Mouse (Mus musculus): ENCODE results near the gene Fam78a. TPM values are rescaled to one million over a fixed set of nuclear protein-coding genes. Genes with fewer than 3 reads are reported as not detected.
A peak's percentile ranks its signal among the peaks of the same experiment; 100 is the strongest.

Gene Fam78a
- polyA plus RNA-seq, 1 experiment: 189 TPM

DNA sequence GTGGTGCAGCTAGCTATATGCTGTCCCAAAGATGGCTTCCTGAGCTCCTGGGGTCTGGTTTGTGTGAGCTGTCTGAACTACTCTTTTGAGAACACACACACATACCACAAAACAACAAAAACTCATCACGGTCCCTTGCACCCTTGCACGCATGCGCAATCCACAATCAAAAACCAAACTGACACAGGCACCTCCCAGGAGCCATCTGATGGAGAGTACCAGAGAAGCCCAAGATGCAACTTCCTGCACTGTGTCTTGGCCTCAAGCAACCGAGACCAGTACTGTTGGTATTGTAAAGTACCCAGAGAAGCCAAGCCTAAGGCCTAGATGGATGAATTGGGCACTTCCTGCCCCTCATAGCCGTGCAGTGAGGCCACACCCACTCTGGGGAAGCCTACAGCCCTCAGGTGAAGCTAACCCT lies 19.3 kb downstream of the Fam78a start:
- Histone ChIP-seq H3K27ac (ENCODE audit: control insufficient read depth, insufficient read depth, low read length) (peak overlapping the region; percentile 99), H3K36me3 (ENCODE audit: control insufficient read depth, insufficient read depth, low read length) (peaks cover 49% of the 10 kb centered on the region), H3K27me3 (ENCODE audit: control insufficient read depth, insufficient read depth, low read length) (no peaks in the 10 kb centered on the region), H3K4me1 (replicated peaks; ENCODE audit: control insufficient read depth, insufficient read depth, low read length) (peaks cover 84% of the 10 kb centered on the region), H3K4me3 (ENCODE audit: control insufficient read depth, insufficient read depth, low read length) (peak overlapping the region; percentile 56)
- 9% methylated on average over 5 of the region's 5 CpGs for WGBS
- DNase-seq: peak; percentile 77
- TF ChIP-seq CTCF (IDR thresholded peaks at IDR 0.05; ENCODE audit: borderline replicate concordance, control insufficient read depth, extremely low read depth, insufficient read depth, low read length, poor library complexity) (no peak), POLR2A (IDR thresholded peaks at IDR 0.05; ENCODE audit: control insufficient read depth, extremely low read depth, insufficient read depth, low read length, poor library complexity) (no peak)

DNA sequence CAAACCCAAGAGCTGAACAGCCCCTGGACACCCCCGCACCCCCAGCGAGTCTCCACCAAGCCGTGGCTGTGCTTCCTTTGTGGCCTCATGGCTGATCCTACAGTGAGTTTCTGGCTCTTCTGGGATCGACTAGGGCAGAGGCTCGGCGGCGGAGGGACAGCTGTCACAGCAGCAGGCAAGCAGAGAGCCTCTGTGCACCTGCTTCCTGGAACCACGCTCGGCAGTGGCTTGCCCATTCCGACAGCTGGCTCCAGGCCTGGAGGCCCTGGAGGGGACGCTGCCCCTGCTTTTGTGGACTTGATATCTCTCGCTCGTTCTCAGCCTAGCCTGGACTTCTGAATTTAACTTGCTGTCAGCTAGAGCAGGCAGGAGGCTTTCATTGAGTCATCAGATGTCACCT lies 19.7 kb downstream of the Fam78a start:
- Histone ChIP-seq H3K36me3 (ENCODE audit: control insufficient read depth, insufficient read depth, low read length) (peaks cover 47% of the 10 kb centered on the region), H3K4me1 (replicated peaks; ENCODE audit: control insufficient read depth, insufficient read depth, low read length) (peaks cover 86% of the 10 kb centered on the region), H3K27me3 (ENCODE audit: control insufficient read depth, insufficient read depth, low read length) (no peaks in the 10 kb centered on the region), H3K27ac (ENCODE audit: control insufficient read depth, insufficient read depth, low read length) (peak overlapping the region; percentile 99), H3K4me3 (ENCODE audit: control insufficient read depth, insufficient read depth, low read length) (peak overlapping the region; percentile 56)
- peak; percentile 76 for DNase-seq
- TF ChIP-seq POLR2A (IDR thresholded peaks at IDR 0.05; ENCODE audit: control insufficient read depth, extremely low read depth, insufficient read depth, low read length, poor library complexity) (peak; percentile 28; the same call in 1 of the 2 replicates), CTCF (IDR thresholded peaks at IDR 0.05; ENCODE audit: borderline replicate concordance, control insufficient read depth, extremely low read depth, insufficient read depth, low read length, poor library complexity) (no peak)
- WGBS: 2% methylated on average over 13 of the region's 13 CpGs

DNA sequence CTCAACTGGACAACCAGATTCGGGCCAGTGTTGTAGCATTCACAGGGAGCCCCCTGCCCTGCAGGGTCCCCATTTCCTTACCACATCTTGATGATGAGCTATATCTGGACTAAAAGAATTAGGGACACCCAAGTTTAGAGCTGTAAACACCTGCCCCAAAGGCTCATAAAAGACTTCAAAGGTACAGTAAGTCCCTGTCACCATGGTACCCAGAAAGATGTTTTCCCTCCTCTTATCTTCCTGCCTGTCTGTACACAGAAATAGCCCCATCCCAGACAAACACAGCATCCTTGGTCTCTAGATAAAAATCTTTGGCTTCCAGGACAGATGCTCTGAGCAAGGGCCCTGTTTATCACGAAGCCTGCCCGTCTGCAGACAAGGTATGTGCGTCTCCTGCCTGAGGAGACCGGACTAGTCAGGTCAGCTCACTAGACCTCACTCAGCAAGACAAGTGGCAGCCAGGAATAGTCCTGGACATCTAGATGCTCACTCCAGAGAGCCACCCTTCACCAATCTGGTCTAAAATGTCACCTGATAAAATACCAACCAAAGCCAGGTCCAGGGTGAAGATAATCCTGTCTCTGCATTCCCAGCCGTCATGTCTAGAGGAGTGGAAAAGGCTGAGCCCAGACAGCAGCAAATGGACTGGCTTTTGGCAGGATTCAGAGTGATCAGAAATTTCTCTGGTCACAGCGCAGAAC lies 21.1 kb downstream of the Fam78a start:
- no peak for DNase-seq
- WGBS: 28% methylated on average over 7 of the region's 7 CpGs
- Histone ChIP-seq H3K27ac (ENCODE audit: control insufficient read depth, insufficient read depth, low read length) (peak overlapping the region; percentile 99), H3K36me3 (ENCODE audit: control insufficient read depth, insufficient read depth, low read length) (peaks cover 34% of the 10 kb centered on the region), H3K27me3 (ENCODE audit: control insufficient read depth, insufficient read depth, low read length) (no peaks in the 10 kb centered on the region), H3K4me3 (ENCODE audit: control insufficient read depth, insufficient read depth, low read length) (peak overlapping the region; percentile 56), H3K4me1 (replicated peaks; ENCODE audit: control insufficient read depth, insufficient read depth, low read length) (peaks cover 87% of the 10 kb centered on the region)
- TF ChIP-seq POLR2A (IDR thresholded peaks at IDR 0.05; ENCODE audit: control insufficient read depth, extremely low read depth, insufficient read depth, low read length, poor library complexity) (no peak), CTCF (IDR thresholded peaks at IDR 0.05; ENCODE audit: borderline replicate concordance, control insufficient read depth, extremely low read depth, insufficient read depth, low read length, poor library complexity) (no peak)

DNA sequence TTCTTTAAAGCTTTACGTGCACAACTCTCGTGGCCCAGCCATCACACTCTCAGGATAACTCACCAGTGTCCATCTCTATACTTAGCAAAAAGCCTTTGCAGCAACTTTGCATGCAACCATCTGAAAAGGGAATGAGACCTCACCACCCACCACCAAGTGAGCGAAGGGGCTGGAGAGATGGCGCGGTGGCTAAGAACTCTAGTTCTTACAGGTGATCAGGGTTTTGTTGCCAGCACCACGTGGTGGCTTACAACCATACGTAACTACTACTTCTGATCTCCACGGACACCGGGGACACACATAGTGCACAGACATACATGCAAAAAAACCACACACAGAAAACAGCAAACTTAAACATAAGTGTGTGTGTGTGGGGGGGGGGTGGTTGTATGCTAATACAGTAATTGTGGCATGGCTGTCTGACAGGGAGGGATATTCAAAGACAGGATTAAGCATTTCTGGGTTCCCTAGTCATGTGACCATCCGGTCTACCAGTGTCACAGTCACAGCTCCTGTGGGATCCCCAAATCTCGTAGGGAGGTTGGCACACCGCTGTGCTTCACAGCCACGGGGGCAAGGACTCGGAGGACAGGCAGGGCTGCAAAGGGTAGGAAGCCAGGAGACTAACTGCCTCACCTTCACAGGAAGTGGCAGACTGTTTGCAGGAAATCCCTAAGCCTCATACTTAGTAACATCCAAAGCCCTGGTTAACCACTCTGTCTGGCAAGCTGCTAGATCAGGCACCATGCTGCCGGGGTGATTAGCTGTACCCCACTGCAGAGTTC lies 21.8 kb downstream of the Fam78a start:
- peaks cover 26% of the 10 kb centered on the region for H3K36me3 ChIP-seq (ENCODE audit: control insufficient read depth, insufficient read depth, low read length)
- peak overlapping the region; percentile 99 for H3K27ac ChIP-seq (ENCODE audit: control insufficient read depth, insufficient read depth, low read length)
- peak overlapping the region; percentile 32 for H3K4me3 ChIP-seq (ENCODE audit: control insufficient read depth, insufficient read depth, low read length)
- WGBS: 8% methylated on average over 15 of the region's 15 CpGs
- H3K4me1 ChIP-seq (replicated peaks; ENCODE audit: control insufficient read depth, insufficient read depth, low read length): peaks cover 86% of the 10 kb centered on the region
- peak; percentile 55; the same call in 1 of the 2 replicates for TF ChIP-seq POLR2A (IDR thresholded peaks at IDR 0.05; ENCODE audit: control insufficient read depth, extremely low read depth, insufficient read depth, low read length, poor library complexity)
- no peak for TF ChIP-seq CTCF (IDR thresholded peaks at IDR 0.05; ENCODE audit: borderline replicate concordance, control insufficient read depth, extremely low read depth, insufficient read depth, low read length, poor library complexity)
- no peaks in the 10 kb centered on the region for H3K27me3 ChIP-seq (ENCODE audit: control insufficient read depth, insufficient read depth, low read length)
- DNase-seq: peak; percentile 82

DNA sequence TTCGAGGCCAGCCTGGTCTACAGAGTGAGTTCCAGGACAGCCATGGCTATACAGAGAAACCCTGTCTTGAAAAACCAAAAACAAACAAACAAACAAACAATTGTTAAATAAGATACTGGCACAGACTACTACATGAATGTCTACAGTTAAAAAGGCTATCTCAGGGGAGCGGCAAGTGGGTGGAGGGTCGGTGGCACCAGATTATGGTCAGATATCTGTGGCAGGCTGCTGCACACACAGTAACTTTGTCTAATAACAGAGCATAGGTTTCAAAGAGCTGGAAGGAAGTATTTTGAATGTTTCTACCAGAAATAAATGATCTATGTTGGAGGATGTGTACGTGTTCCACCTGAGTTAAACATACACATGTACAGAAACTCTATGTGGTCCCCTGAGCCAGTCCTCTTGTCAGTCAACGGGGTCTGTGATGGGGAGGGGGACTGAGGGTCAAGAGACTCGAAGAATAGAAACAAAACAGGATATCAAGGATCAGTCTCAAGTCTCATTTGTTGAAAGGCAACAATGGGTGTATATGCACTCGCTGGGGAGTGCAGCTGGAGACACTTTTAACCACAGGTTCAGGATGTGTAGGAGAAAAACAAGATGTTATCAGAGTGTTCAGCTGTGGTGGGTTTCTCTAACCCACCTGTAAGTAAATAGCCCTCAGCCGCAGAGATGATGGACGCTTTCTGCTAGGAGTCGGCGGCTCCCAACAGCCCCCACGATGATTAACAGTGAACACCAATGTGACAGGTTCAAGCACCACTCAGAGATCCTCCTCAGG lies 22.7 kb downstream of the Fam78a start:
- Histone ChIP-seq H3K36me3 (ENCODE audit: control insufficient read depth, insufficient read depth, low read length) (peaks cover 17% of the 10 kb centered on the region), H3K27me3 (ENCODE audit: control insufficient read depth, insufficient read depth, low read length) (no peaks in the 10 kb centered on the region), H3K27ac (ENCODE audit: control insufficient read depth, insufficient read depth, low read length) (peak overlapping the region; percentile 99), H3K4me3 (ENCODE audit: control insufficient read depth, insufficient read depth, low read length) (peak overlapping the region; percentile 32), H3K4me1 (replicated peaks; ENCODE audit: control insufficient read depth, insufficient read depth, low read length) (peaks cover 86% of the 10 kb centered on the region)
- DNase-seq: peak; percentile 74
- TF ChIP-seq POLR2A (IDR thresholded peaks at IDR 0.05; ENCODE audit: control insufficient read depth, extremely low read depth, insufficient read depth, low read length, poor library complexity) (0 out of 2 replicates have a peak, but pooled peaks have one; percentile 18), CTCF (IDR thresholded peaks at IDR 0.05; ENCODE audit: borderline replicate concordance, control insufficient read depth, extremely low read depth, insufficient read depth, low read length, poor library complexity) (no peak)
- WGBS: 9% methylated on average over 12 of the region's 12 CpGs

DNA sequence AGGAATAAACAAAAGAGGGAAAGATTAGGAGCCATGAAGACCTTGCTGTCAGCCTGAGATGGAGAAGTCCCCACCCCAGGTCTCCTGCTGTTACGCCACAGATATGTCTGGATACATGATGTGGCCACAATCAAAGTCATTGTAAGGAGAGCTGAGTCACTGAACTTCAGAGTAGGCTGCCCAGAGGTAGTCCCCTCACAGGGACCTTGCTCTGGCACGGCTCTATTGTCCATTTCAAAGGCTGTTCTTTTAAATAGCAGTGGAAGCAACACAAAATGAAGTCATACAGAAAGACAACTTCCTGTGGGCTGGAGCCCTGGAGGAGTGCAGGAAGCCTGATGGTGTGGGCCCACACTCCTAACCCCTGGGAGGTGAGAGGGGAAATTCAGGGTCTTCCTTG lies 23.5 kb downstream of the Fam78a start:
- 31% methylated on average over 2 of the region's 2 CpGs for WGBS
- peak overlapping the region; percentile 99 for H3K27ac ChIP-seq (ENCODE audit: control insufficient read depth, insufficient read depth, low read length)
- peaks cover 86% of the 10 kb centered on the region for H3K4me1 ChIP-seq (replicated peaks; ENCODE audit: control insufficient read depth, insufficient read depth, low read length)
- H3K4me3 ChIP-seq (ENCODE audit: control insufficient read depth, insufficient read depth, low read length): no peak overlapping the region
- no peak for TF ChIP-seq POLR2A (IDR thresholded peaks at IDR 0.05; ENCODE audit: control insufficient read depth, extremely low read depth, insufficient read depth, low read length, poor library complexity)
- TF ChIP-seq CTCF (IDR thresholded peaks at IDR 0.05; ENCODE audit: borderline replicate concordance, control insufficient read depth, extremely low read depth, insufficient read depth, low read length, poor library complexity): no peak
- peaks cover 10% of the 10 kb centered on the region for H3K36me3 ChIP-seq (ENCODE audit: control insufficient read depth, insufficient read depth, low read length)
- H3K27me3 ChIP-seq (ENCODE audit: control insufficient read depth, insufficient read depth, low read length): no peaks in the 10 kb centered on the region
- DNase-seq: no peak
